Mouse (Mus musculus) cerebellum, postnatal 10 days (tissue): ENCODE data around the gene Cox6a2.

Experiments
- DNase-seq, 2 experiments: peaks; one replicate each; pipeline ENCODE4 v3.0.0; 2021; ENCODE audit warnings: mixed read lengths in 2 of 2

Cox6a2 gene

DNA sequence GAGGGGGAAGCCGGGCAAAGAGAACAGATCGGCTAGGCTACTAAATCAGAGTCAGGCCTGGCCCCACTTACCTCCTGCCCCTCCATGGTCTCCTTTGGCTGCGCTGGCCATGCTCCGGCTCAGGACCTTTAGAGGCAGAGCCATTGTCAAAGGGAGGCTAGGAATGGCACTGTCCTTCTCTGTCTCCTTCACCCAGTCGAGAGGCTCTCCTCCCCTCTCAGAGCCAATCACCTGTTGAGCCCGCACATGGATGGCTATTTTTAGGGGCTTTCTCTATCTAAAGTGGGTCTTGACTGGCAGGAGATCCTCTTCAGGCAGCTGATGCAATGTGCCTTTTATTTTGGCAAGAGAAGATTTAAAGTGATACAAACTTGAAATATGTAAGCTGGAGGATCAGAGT, at the start of gene Cox6a2:
Gene Cox6a2 (minus strand): TSS at position 236 of the 400 bp plus-strand sequence.
- DNase-seq: peak in 1 of 2 experiments; percentile 13

DNA sequence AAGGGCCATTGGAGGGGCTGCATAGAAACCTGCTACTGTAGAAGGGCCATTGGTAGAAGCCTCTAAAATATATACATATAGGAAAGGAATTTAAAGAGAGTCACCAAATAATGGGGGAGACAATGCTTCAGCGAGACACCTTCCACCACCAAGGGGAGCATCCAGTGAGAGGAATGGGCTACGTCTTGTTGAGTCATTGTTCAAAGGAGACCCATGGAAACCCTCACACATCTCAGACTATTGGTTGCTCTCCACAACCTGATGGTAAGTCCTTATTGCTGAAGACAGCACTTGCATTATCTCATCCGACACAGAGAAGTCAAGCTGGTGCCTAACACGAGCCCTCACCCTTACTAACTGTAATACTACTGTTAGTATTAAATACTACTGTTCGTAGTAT, 49.6 kb upstream of the Cox6a2 start:
- no peak for DNase-seq

DNA sequence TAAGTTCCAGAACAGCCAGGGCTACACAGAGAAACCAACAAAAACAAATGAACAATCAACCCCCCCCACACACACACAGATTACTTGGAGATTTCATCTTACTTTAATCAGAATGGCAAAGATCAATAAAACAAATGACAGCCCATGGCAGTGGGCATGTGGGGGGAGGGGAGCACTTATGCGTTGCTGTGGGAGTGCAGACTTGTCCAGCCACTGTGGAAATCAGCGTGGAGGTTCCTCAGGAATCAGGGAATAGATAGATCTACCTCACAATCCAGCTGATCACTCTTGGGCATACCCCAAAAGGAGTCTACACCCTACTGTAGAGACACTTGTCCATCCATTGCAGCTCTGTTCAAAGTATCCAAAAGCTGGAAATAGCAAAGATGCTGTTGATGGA, 48.8 kb upstream of the Cox6a2 start:
- no peak for DNase-seq

DNA sequence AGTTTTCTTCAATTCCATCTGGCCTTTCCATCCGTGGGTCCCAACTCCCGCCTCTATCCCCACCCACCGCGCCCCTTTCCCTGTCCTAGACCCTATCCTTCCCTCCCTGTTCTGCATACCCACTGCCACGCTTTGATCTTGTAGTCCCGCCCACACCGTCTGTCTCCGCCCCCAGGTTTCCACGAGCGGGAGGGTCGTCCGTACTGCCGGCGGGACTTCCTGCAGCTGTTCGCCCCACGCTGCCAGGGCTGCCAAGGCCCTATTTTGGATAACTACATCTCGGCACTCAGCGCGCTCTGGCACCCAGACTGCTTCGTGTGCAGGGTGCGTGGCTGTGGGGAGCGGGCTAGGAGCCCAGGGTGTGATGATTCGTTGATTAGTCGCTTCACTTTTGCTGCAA, 46.4 kb upstream of the Cox6a2 start:
- peak; percentile 51 to 64 for DNase-seq

DNA sequence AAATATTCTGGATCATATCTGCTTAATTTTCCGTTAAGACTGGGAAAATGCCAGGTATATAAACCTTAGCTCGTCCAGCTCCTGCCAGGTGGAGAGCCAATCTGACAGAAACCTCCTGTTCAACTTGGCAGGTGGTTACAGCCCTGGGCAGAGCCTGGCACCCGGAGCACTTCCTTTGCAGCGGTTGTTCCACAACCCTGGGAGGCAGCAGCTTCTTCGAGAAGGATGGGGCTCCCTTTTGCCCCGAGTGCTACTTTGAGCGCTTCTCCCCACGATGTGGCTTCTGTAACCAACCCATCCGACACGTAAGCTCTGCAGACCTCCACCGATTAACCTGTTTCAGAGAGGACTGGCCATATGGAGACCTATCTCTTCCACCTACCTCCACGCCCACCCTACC, 45.8 kb upstream of the Cox6a2 start:
- DNase-seq: peak; percentile 47 to 51

DNA sequence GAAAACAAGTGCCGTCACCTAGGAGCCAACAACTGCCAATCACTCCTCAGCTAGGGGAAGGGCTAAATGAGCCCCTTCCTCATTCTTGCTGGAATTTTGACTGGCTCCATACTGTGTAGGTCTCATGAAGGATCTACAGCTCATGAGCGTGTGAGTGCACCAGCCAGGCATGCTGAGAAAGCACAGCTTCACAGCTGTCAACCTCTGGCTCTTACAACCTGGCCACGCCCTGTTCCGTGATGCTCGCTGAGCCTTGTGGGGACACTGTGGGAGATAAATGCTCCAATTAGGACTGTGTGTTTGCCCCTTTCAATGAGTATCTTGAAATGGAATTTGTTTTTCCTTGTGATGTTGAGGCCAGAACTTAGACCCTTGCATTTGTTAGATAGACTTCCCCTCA, 43.8 kb upstream of the Cox6a2 start:
- DNase-seq: no peak

DNA sequence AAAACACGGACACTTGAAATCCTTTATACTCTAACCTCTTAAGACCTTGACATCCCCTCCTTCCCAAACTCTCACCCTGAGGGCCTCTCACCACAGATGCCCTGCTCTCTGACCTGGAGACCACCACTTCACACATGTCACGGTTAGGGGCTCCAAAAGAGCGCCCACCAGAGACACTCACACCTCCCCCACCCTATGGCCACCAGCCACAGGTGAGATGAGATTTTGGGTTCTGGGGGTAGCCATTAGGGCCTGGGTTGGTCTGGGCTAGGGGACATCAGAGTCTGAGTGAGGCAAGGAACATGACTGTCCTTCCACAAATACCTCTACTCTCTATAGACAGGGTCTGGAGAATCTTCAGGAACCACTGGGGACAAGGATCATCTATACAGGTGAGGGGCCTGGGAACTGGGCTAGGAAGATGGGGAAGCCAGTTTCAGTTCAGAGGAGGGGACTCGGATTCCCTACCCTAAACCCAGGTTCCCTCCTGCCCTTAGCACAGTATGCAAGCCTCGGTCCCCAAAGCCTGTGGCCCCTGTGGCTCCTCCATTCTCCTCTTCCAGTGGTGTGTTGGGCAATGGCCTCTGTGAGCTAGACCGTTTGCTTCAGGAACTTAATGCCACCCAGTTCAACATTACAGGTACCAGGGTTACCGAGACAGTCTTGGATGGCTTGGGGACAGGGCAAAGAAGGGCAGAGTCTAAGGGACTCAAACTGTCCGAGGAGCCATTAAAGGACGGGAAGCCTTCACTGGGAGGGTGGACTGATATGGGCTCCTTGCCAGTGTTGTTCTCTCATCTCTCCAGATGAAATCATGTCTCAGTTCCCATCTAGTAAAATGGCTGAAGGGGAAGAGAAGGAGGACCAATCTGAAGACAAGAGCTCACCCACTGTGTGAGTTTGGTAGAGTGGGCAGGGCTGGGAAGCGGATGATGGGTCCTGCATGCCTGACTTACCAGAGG, 42.2 kb upstream of the Cox6a2 start:
- DNase-seq: no peak

DNA sequence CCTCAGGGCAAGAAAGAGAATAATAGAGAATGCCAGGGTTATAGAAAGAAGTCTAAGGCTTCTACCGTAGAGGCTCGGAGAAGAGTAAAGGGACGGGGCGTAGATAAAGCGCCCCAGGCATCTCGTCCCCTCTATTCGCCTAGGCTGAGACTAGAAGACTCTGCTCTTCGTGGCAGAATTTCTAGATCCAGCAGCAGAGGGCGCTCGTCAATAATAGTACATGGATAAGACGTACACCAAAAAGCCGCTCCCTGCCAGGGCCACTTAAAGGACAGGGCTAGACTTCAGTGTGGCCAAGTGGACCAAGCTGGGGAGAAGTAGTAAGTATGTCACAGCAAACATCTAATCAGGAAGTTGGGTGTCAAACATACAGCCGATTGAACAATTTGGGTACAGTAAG, 41.3 kb upstream of the Cox6a2 start:
- peak; percentile 93 to 94 for DNase-seq

DNA sequence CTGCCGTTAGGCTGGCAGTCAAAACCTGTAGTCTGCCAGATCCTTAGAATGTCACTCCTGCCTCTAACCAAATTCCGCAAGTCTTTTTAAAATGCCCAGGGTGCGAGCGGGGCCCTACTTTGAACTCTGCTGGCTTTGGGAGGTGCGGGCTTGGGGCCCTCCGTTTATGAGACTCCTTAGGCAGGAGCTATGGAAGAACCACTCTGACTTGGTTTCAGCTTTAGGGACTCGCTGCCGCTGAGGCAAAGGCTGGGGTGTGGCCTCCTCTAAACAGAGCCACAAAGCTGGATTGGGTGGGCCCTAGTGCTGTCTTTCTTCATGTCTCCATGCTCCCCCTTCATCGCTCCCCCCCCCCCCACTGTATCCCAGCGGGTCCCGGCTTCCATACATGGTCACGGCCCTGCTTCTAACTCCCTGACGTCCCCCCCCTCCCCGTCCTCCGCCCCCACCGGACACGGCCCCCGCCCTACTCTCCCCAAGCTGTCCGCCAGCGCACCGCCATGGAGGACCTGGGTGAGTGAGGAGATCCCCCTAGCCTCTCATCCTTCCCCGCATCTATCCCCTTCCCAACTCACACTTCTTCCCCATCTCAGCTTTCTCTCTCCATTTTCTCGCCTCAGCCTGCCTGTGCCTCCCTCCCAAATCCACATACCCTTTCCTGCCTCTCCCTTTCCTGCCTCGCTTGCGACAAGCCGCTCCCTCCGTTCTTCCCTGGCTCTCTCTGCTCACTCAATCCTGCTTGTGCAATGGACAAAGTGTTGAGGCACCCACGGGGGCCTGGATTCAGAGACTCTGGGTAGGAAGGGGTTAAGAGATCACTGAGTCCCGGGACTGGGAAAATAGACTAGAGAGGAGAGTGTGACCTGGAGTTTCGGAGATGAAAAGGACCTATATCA, 40.6 kb upstream of the Cox6a2 start, which contains the start of gene Tgfb1i1:
Gene Tgfb1i1 (plus strand): TSS at position 317 of the 896 bp plus-strand sequence.
- DNase-seq: peak; percentile 60 to 63

DNA sequence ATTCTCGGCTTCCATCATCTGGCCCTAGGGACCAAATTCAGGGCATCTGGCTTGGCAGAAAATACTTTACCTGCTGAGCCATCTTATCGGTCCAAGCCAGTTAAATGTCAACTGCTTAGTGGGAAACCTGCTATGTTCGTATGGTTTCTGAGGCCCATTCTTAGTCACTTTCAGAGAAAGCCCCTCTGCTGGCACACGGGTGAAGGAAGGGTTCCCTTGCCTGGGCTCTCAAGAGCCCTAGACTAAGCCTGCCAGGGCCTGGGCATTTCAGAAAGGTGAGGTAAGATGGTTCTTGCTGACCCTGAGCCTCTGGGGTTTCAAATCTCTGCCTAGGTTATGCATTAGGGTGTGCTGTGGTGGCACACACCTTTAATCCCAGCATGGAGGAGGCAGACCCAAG, 39.4 kb upstream of the Cox6a2 start:
- DNase-seq: no peak

DNA sequence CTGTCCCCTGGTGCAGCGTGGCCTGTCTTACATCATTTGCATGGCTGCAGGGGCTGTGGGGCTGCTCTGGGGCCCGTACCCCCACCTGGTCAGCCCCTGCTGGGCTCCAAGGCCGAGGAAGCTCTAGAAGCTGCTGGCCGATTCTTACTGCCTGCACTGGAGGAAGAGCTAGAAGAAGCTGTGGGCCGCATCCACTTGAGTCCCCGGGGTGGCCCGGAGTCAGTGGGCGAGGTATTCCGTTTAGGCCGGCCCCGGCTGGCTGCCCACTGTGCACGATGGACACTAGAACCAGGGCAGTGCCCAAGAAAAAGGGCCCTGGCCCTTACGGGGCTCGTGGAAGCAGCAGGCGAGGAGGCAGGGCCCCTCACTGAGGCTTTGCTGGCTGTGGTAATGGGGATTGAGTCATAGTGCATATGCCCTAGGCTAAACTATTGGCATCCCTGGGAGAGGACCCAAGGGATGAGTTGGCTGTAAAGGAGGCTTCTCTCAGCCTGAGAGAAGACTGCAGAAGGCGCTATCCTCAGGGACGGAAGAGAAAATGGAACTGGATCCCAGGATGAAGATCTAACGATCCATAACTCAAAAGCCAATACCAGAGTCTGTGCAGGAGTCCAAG, 38.3 kb upstream of the Cox6a2 start:
- DNase-seq: no peak

DNA sequence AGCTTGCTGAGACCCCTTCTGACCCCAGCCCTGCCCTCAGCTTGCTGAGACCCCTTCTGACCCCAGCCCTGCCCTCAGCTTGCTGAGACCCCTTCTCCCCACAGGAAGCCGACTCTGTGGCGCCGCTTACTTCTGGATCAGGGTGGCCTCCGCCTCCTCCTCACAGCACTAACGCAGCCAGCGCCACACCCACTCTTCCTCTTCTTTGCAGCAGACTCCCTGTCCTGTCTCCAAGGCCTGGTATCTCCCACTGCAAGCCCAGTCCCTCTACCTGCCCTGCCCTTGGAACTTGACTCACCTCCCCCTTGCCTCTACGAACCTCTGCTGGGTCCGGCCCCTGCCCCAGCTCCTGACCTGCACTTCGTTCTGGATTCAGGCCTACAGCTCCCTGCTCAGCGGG, 37.7 kb upstream of the Cox6a2 start:
- DNase-seq: no peak

DNA sequence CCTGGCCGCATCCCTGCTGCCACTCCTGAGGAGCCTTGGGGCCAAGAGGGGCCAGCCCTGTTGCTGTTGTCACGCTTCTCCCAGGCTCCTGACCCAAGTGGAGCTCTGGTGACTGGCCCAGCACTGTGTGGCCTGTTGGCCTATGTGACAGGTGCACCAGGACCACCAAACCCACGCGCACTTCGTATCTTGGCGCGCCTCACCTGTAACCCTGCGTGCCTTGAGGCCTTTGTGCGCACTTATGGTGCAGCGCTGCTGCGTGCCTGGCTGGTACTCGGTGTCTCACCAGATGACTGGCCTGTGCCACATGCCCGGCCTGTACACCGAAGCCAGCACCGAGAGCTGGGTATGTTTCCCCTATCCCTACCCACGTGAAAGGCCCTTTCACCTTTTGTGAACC, 36.1 kb upstream of the Cox6a2 start:
- DNase-seq: no peak

DNA sequence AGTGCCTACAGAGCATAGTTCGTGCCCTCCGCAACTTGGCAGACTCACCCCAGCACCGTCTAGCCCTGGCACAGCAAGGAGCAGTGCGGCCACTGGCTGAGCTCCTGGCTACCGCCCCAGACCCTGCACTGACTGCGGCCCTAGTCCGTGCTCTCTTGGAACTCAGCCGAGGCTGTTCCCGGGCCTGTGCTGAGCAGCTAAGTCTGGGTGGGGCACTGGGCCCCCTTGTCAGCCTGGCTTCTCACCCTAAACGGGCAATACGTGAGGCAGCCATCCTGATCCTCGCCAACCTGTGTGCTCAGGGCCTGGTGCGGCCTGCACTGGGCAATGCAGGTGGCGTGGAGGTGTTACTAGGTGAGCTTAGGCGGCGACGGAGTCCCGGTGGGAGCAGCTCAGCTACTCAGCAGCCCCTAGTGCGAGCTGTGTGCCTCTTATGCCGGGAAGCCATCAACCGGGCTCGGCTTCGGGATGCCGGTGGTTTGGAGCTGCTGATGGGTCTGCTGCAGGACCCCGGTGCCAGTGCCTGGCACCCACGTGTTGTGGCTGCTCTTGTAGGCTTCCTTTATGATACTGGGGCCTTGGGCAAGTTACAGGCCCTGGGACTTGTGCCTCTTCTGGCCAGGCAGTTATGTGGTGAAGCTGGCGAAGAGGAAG, 34.1 kb upstream of the Cox6a2 start:
- DNase-seq: peak; percentile 43 to 67

DNA sequence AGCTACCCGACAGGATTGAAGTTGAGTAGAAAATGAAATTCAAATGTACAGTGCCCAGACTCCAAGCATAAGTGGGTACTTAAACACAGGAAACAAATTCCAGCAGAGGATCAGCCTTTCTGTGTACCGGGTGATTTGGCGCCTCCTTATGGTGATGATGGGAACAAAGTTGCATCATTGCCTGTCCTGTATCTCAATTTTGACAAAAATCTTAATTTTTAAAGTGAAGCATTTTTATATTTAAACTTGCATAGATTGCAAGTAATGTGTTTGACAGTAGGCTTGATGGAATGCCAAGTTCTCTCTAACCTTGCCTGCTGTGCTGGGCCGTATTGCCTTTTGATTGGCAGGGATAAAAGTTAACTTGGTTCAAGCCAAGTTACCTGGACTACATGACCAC, 32.8 kb upstream of the Cox6a2 start:
- peak; percentile 34 to 61 for DNase-seq

DNA sequence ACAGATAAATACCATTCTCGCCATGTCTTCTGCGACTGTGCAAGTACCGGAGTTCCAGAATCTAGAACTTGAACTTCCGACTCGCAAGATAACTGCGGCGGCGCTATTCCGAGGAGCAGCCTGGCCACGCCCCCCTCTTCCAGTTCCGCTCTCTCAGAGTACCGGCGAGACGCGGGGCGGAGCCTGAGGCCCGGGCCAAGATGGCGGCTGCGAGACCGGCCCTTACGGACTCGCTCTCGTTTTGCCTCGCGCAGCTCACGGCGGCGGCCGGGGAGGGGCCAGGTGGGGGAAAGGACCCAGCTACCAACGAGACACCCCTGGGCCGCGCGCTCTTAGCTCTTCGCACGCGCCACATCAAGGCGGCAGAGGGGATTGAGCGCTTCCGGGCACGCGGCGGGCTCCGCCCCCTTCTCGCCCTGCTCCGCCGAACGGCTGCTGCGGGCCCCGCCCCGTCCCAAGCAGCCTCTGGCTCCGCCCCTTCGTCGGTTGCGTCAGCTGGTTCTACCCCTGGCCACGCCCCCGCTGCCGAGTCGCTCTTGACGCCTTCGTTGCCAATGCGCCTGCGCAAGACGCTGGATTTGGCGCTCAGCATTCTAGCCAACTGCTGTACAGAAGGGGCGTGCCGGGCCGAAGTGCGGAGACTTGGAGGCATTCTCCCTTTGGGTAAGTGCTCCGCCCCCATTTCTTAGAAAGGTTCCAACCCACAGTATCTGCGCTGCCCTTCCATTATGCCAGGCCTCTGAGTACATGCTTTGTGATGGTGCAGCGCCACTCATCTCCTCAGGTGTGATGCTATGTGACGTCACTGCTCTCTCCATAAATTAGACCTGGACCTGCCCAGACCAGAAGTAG, 32.0 kb upstream of the Cox6a2 start, which contains the start of gene 9130023H24Rik:
Gene 9130023H24Rik (minus strand): TSS at position 105 of the 852 bp plus-strand sequence.
- DNase-seq: peak; percentile 100

DNA sequence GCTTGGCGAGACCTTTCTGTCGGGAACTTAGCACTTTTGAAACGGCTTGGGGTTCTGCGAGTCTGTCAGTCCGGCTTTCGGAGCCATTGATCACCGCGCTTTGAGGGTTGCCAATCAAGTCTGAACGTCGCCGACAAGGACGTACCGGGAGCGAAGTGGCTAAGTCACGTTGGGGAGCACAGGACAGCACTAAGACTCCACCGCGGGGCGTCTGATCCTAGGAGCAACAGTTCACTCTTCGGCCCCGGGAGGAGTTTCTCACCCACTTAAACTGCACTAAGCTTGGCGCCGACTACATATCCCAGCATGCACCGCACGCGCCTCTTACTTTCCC, 31.4 kb upstream of the Cox6a2 start:
- DNase-seq: no peak

DNA sequence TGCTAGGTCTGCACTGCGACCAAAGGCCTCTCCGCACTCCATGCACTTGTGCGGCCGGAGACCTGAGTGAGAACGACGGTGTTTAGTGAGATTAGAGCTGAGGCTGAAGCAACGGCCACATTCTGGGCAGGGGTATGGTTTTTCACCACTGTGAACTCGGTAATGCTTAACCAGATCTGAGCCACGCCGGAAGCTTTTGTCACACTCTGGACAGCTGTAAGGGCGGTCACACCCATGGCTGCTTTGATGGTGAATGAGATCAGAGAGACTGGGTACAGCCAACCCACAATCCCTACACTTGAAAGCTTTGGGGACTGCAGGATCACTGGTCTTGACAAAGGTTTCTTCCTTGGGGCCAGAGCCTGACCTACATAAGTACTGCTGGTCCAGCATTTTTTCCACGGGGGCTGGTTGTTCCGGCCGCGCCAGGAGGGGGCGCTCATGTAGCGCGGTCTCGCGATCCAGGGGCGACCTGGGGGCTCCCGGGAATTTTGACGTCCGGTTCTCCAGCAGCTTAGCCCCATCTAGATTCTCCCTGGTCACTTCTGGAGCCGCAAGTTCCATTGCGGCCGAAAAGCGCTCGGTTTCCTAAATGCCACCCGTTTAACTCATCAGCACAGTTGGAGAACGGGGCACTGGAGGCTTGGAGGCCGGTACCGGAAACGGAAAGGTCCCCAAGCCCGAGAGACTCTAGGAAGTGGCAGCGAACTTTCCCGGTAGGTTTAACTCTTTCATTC, 30.8 kb upstream of the Cox6a2 start, which contains the start of gene Armc5:
Gene Armc5 (plus strand): TSS at position 487 of the 737 bp plus-strand sequence.
- peak; percentile 93 to 95 for DNase-seq

DNA sequence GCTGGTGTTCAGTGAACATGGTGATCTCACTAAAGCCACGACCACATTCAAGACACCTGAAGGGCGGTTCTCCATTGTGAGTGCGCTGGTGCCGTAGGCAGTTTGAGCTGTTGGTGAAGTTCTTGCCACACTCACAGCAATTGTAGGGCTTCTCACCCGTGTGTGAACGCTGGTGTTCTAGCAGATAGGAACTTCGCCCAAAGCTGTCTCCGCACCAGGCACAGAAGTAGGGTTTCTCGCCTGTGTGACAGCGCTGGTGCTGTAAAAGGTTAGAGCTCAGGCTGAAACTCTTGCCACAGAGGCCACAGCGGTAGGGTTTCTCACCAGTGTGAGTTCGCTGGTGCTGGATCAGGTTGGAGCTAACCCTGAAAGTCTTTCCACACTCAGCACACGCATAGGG, 30.2 kb upstream of the Cox6a2 start:
- DNase-seq: peak; percentile 14 to 22

DNA sequence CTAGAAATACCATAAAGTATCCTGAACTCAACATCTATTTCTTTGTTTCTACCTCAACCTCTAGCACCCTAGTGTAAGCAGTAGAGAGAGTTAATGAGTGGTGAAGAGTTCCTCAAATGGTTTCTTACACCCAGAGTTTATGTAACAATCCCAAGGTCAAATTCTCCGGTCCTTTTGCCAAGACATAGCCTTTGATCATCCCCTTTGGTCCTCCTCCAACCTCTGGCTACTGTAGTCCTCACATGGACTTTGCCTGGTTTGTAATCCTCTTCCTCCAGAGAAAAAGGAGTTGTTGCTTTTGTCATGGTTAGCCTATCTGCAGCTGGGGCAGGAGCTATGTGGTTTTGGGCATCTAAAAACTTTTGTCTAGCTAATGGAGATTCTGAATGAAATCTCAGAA, 29.3 kb upstream of the Cox6a2 start:
- no peak for DNase-seq

DNA sequence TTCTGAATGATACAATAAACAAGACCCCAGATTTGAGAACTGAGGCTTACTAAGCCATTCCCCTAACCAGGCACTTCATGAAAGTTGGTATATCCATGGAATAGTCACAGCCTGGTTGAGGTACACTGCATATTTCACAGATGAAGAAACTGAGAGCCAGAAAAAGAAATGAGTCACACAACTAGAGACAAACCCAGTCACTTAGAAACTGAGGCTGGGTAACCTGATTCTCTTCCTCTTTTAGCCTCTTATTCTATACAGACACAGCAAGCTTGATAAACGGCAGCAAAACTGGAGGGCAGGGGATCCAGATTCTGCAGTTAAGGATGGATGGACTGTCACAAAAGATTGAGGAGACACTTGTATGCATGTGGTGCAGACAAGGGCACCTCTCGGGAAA, 28.6 kb upstream of the Cox6a2 start:
- no peak for DNase-seq
